Mouse (Mus musculus) effector memory CD4-positive, alpha-beta T cell, adult 7 months (primary cell): ENCODE measurements around the gene Crk. TPM values are rescaled to one million over a fixed set of nuclear protein-coding genes. Genes with fewer than 3 reads are reported as not detected.

ENCODE experiments used
- polyA plus RNA-seq: library from polyadenylated mRNA; unstranded; fragments of 100-300 nt; shearing (Covaris generic); gene quantifications from one replicate; pipeline ENCODE4 v1.2.1, GENCODE M21; 2017

Crk gene
- polyA plus RNA-seq: 93.1 TPM

GRCm38 (mm10) chr11:75678747-75679438 is at the start of gene Crk:
Gene Crk (plus strand): TSS chr11:75679259.

GRCm38 (mm10) chr11:75630645-75631229 is 48.3 kb upstream of the Crk start, which contains the start of gene Inpp5k:
Gene Inpp5k (plus strand): TSS chr11:75630988.

GRCm38 (mm10) chr11:75650311-75650710 is 28.7 kb upstream of the Crk start, which contains the start of gene Myo1c:
Gene Myo1c (plus strand): TSS chr11:75650504.

GRCm38 (mm10) chr11:75732434-75733226 is 53.6 kb downstream of the Crk start, which contains the start of gene Ywhae:
Gene Ywhae (plus strand): TSS chr11:75732869.

Other genes starting within 250 kb of the Crk start
- gene Serpinf2, start 239.7 kb upstream of the Crk start, polyA plus RNA-seq: 0.29 TPM
- gene Wdr81, start 224.5 kb upstream of the Crk start, polyA plus RNA-seq: 6.6 TPM
- 2.4 TPM for gene Tlcd2, start 217.5 kb upstream of the Crk start, polyA plus RNA-seq
- gene Prpf8, start 192.4 kb upstream of the Crk start, polyA plus RNA-seq: 50.3 TPM
- not detected for gene Rilp, start 169.2 kb upstream of the Crk start, polyA plus RNA-seq
- 1.2 TPM for gene Scarf1, start 165.7 kb upstream of the Crk start, polyA plus RNA-seq
- 9.9 TPM for gene Slc43a2, start 147.6 kb upstream of the Crk start, polyA plus RNA-seq
- 314 TPM for gene Pitpna, start 91.2 kb upstream of the Crk start, polyA plus RNA-seq
- gene Inpp5k, start 48.3 kb upstream of the Crk start, polyA plus RNA-seq: 87.0 TPM
- gene Myo1c, start 28.8 kb upstream of the Crk start, polyA plus RNA-seq: 17.9 TPM
- 195 TPM for gene Ywhae, start 53.6 kb downstream of the Crk start, polyA plus RNA-seq
- gene Doc2b, start 116.8 kb downstream of the Crk start, polyA plus RNA-seq: 0.09 TPM